Mouse (Mus musculus) spleen, embryonic (tissue): Measurements from ENCODE around the gene B4galnt4.

Experiments
- CTCF ChIA-PET: fragments of 350-600 bp; sonication (Branson Sonifier 250); formaldehyde crosslinking; loops from one replicate; lab custom pipeline; 2022; lab: Charles Lee

The B4galnt4 gene

DNA sequence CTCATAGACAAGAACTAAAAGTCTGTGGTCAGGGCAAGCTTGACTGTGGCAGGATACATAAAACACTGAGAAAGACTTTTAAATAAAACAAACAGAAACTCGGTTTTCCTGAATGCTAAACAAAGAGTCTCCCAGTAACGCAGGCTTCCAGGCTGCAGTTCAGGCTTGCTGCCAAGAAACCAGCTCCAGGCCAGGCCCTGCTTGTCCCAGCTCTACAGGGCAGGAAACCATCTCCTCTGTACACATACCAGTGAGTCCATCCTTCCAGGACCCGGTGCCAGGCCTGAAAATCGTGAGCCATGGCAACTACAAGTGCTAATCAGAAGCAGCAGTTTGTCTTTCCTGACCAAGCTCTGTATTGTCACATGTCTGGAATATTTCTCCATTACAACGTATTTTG, 19.2 kb upstream of the B4galnt4 start:
- CTCF ChIA-PET: no interaction called here

DNA sequence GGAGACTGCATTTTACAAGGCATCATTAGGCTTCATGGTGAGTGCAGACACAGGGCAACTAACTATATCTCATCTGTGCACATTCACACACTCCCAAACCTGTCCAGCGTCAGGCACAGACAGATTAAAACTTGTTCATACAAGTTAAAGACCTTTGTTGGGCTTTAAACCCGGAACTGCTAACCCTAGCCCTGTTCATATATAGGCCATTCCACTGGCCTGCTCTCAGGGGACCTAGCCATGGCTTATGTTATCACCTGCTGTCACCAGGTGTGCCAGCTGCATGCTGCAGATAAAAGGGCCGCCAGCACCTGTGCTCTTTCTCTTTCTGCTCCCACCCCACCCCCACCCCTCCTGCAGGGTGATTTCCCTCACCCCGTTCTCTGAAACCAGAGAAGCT, 18.4 kb upstream of the B4galnt4 start:
- CTCF ChIA-PET: no interaction called here

DNA sequence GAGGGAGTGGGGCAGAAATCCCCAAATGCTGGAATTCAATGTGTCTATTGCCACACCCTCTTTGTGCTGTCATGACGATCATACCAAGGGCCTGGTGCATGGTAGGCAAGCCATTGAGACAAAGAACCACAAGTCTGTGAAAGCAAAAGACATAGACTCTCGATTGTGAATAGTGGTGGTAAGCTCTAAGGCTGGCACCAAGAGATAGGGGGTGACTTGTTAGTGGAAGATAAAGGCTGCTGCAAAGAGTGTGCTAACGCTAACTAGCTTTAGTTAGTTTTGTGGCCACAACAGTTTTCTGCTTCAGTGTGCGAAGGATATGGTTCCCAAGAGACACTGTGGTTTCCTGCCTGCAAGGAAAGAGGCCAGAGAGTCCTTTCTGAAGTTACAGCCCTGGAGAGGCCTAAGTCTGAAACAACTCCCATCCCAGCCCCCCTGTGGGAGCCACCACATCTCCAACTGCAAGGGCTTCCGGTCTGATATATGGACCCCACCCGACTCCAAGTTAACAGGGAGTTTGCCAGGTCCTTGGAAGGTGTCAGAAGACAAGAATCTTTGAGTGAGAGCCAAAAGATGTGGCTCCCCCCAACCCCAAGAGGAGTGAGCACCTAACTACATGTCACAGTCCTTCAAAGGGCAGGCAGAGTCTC, 13.8 kb upstream of the B4galnt4 start:
- CTCF ChIA-PET: interaction anchor here (1.9 to 3.5 kb wide), 3 partner anchors 138 to 200 kb away, joined by 8 to 21 read pairs (median 8); partner anchors contain the start of gene Odf3

DNA sequence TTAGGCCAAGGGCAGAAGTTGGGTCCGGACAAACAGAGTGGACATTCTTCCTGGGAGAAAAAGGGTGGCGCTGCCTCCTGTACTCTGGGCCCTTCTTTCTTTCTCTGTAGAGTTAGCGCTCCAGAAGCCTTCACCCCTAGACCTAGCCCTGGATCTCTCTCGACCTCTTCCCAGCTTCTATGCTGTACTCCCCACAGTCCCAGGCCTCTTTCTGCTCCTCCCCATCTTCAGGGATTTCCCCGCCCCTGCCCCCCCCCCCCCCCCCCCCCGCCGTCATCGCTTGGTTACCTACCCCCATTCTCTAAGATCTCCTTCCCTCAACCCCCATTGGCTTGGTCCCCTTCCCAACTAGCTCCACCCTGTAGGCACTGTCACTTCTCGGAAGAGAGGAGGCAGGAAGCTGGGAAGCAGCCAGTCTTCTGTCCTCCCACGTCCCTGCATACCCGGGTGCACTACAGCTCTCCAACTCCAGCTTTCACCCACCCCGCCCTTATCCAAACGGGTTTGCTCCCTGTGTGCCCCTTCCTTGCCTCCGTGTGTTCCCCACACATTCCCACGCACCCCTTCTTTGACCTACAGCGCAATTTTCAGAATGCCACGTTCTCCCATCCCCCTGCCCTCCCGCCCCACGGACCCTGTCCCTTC, 13.2 kb upstream of the B4galnt4 start:
- CTCF ChIA-PET: interaction anchor here (0.5 to 3.5 kb wide), 4 partner anchors 50 to 200 kb away, joined by 8 to 21 read pairs (median 10); partner anchors contain the start of gene Odf3

DNA sequence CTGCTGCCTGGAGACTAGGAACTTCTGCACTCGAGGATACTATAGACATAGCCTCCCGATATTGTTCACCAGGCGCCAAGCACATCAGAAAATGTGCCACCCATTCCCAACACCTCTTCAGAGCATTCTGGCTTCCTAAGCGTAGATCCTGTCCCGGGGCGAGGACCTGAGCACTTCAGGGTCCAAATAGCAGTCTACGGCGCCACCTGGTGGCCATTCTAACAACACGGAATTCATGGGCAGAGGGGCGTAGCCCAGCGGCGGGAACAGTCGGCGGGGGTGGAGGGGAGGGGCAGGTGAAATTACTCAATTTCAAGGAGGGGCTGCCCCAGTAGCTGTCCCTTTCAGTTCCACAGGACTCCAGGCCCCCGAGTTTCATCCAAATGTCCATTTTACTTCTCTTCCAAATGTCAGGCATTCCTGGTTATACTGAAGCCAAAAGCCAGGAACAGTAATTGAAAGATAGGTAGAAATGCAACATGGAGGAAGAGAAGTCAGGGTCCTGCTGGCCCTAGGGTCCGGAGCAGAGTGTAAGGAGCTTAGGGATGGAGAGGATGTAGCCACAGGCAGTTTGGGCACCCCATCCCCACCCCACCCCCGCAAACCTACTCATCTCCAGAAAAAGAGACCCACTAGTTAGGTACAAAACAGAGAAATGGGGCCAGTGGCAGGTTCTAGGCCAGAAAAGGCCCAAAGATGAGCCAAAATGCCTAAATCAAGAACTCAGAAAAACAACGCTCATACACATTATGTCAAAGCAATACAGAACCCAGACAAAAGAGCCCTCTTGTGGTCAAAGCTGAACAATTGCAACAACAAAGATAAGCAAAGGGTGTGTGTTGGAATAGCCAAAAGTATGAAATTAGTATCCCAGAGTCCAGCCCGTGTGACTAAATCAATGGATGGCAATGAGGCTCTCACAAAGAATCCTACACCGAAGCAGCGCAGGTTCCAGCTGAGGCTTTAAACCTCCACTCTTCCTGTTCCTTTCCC, 12.4 kb upstream of the B4galnt4 start:
- CTCF ChIA-PET: interaction anchor here (0.5 to 3.5 kb wide), 9 partner anchors 10 to 313 kb away, joined by 3 to 21 read pairs (median 5); partner anchors contain the start of genes Ifitm1 and Odf3

DNA sequence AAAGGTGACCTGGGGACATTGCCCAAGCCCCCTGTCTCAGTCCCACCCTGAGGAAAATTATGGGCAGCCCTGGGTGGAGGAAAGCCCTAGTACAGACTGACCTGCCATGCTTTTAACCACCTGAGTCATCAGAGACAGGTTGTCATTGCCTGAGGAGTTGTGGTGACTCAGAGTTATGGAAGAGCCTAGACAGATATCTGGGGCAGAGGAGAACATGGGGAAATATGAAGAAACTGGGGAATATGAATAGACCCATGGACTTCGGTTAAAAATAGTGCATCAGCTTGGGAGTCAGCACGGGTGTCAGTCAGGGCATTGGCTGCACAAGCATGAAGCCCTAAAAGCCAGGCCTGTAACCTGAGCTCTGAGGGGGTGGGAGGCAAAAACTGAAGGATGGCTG, 11.6 kb upstream of the B4galnt4 start:
- CTCF ChIA-PET: interaction anchor here (0.7 to 3.5 kb wide), 6 partner anchors 11 to 313 kb away, joined by 3 to 21 read pairs (median 5); partner anchors contain the start of genes Ifitm1 and Odf3

DNA sequence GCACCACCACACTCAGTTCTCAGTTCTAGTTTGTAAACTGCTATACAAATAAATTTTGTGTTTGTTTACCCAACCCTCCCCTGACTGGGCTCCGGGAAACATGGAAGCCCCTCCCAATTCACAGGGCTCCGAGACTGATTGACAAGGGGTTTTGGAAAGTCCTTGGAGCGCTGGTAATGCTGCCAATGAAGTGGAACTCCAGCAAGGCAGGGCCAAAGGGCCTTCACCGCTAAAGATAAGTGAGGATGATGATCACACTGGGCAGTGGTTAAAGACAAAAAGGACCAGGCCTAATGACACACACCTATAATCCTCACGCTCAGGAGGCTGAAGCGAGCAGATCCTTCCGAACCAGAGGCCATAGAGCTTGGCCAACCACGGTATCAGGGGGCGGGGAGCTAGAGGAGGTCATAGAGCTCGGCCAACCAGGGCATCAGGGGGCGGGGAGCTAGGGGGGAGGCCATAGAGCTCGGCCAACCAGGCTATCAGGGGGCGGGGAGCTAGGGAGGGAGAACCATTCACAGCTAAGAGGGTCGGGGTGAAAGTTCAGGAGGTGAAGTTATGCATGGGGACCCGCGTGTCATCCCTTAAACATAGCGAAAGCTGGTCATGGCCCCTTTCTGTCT, 9.7 kb upstream of the B4galnt4 start:
- CTCF ChIA-PET: interaction anchor here (0.7 kb wide), 2 partner anchors 18 to 287 kb away, joined by 4 to 6 read pairs; partner anchors contain the start of gene Eps8l2

DNA sequence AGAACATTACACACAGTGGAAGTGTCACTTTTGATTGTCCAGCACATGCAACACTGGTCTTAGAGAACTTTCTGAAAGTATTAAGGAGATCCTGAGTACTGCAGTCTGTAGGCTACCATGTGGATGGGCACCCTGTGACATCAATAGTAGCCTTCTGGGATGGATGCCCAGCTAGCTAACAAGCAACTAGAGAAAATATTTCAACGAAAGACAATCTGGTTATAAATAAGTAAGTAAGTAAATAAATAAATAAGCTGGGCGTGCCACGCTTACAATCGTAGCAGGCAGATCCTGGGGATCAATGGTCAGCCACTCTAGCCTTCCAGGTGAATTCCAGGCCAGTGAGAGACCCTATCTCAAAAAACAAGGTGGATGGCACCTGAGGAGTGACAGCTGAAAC, 8.9 kb upstream of the B4galnt4 start:
- CTCF ChIA-PET: interaction anchor here (0.7 to 1.8 kb wide), 3 partner anchors 18 to 149 kb away, joined by 3 to 5 read pairs (median 4); no protein-coding TSS in a partner anchor

DNA sequence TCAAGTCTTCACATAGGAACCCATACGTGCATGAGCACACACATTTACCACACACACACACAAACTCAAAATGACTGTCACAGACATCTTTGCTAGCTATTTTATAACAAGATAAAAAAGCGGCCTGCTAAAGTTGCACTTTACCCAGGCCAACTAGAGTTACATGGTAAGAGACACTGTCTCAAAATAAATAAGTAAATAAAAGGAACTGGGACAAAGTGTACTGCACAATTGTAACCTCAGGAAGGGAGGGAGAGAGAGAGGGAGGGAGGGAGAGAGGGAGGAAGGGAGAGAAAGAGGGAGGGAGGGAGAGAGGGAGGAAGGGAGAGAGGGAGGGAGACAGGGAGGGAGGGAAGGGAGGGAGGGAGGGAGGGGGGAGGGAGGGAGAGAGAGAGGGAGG, 8.5 kb upstream of the B4galnt4 start:
- CTCF ChIA-PET: interaction anchor here (0.9 to 1.8 kb wide), 2 partner anchors 143 to 149 kb away, joined by 3 to 5 read pairs; no protein-coding TSS in a partner anchor

DNA sequence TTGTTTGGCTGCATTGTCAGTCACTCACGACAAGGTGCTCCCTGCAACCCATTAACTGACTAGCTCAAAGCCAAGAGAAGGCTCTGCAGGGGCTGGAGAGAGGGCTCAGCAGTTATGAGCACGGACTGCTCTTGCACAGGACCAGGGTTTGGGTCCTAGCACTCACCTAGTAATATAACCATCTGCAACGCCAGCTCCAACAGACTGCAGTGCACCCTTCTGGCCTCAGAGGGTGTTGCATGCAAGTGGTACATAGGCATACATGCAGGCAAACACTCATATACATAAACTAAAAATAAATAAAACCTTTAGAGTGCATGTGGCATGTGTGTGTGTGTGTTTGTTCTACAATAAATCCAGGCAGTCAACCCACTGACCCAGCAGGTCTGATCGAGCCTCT, 5.1 kb upstream of the B4galnt4 start:
- CTCF ChIA-PET: no interaction called here

DNA sequence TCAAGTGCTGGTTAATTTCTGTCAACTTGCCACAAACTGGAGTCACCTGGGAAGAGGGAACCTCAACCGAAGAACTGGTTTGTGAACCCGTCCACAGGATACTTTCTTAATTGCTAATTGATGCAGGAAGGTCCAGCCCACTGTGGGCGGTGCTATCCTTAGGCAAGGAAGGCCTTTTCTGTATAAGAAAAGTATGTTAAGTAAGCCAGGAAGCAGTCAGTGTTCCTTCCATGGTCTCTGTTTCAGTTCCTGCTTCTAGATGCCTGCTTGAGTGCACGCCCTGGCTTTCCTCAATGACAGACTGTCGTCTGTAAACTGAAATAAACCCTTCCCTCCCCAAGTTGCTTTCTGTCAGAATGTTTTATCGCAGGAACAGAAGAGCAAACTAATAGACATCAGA, 3.9 kb upstream of the B4galnt4 start:
- CTCF ChIA-PET: no interaction called here

DNA sequence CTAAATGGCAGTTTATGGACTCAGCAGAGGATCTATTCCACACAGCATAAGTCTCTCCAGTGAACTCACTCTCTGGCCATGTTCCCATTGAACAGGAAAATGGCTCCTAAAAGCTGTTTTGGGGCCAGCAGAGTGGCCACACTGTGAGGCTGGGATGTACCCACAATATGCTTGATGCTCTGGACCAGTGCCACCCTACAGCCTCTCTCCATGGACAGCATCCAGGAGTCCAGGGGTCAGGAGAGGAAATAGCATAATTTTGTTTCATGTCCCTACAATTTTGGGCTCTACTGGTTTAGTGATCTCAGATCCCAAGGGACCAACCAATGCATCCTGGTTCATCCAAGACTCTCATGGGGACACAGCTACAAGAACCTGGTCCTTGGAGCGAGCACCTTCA, 3.4 kb upstream of the B4galnt4 start:
- CTCF ChIA-PET: no interaction called here

DNA sequence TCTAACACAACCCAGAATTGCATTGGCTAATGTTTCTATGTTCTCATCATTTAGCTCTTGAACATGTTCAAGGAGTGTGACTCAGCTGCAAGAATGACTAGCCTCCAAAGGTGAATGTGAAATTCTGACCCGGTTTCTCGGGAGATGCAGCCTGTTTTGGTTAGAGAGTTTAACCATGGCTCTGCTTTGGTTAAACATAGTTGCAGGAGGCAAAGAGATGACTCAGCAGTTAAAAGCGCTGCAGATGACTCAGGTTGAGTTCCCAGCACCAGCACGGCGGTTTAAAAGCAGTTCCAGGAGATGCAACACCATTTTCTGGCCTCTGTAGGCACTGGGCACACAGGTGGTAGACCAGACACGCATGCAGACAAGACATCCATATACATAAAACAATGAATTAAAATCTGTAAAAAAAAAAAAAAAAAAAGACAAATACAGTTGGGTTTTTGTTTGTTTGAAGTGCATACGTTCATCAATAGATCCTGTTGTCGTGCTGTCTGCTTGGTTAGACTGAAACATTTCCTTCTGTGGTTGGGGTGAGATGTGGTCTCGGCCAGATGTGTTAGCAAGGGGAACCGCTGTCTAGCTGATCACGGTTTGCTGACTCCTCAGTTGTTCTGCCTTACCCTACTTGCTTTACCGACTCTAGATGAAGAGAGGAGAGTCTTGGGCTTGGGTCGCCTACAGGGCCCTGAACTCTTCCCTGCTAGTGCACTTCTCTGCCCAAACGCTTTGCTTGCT, 2.1 kb upstream of the B4galnt4 start:
- CTCF ChIA-PET: interaction anchor here (0.7 kb wide), 1 partner anchor 160 kb away, joined by 15 read pairs; no protein-coding TSS in a partner anchor

DNA sequence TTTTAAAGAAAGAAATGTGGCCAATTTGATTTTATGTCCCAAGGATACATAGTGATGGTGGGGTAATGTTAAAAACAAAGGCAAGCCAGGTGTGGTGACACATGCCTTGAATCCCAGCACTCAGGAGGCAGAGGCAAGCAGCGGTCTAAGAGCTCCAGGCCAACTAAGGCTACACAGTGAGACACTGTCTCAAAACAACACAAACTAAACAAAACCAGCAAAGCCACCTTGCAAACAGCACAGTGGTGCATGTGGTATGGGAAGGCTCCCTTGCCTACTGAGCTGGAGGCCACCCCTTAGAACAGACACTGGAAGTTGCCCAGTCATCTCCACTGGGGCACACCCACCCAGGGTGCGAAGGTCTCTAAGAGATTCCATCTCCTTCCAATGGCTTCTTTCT, 975 bp upstream of the B4galnt4 start:
- CTCF ChIA-PET: interaction anchor here (0.7 kb wide), 1 partner anchor 26 kb away, joined by 3 read pairs; no protein-coding TSS in a partner anchor

DNA sequence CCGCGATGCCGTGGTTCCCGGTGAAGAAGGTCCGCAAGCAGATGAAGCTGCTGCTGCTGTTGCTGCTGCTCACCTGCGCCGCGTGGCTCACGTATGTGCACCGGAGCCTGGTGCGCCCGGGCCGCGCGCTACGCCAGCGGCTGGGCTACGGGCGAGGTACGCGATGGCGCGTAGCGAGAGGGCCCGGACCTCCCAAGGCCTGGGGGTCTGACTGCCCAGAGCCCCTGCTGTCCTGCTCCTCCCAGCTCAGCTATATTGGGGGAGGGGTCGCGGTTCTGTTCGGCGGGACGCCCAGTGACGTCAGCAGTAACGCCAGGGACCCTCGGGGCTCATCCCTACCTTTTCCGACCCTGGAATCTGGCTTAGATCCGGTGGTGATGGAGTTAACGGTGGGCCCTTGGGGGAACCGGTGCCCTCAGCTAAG, 377 bp downstream of the B4galnt4 start:
- CTCF ChIA-PET: no interaction called here

DNA sequence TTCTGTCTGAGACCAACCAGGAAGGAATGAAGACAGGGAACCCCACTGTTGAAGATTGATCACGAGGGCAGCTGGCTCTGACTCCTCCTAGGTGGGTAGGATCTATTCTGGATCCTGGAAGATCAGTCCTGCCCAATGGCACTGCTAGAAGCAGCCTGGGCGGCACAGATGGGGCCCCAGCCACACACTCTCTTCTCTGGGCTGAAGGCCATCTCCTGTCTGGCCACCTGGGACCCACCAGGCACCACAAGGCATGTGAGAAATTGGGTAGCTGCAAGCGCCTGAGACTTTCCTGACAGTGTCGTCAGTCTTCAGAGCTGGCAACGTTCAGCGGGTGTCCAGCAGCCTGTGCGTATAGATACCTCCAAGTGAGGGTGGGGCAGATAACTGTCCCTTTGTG, 1.6 kb downstream of the B4galnt4 start:
- CTCF ChIA-PET: no interaction called here

DNA sequence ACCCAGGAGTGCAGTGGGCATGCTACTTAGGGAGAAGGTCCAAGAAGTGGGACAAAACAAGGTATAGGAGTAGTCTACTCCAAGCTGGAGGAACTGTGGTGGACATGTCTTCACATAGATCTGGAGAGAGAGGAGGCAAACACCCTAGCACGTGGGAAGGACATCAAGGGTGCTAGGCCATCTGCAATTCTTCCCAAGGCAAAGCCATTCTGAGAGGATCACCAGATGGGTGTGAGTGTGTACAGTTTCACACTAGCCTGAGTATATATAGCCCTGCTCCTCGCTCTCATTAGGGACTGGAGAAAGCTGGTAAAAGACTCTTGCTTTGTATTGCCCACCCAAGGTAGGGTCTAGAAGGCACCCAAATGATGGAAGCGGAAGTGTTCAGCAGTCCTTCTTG, 2.4 kb downstream of the B4galnt4 start:
- CTCF ChIA-PET: no interaction called here

DNA sequence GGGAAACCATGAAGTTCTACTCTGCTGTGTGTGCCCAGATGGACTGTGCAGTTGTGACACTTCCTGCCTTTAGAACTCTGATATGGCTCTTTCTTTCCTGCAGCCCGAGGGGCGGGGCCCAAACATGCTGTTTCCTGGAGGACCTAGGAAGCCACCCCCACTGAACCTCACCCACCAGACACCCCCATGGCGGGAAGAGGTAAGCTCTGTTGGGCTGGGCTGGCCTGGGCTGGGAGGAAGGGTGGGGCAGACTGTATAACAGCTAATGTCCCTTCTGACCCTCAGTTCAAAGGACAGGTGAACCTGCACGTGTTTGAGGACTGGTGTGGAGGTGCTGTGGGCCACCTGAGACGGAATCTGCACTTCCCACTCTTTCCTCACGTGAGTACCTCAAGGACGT, 3.3 kb downstream of the B4galnt4 start:
- CTCF ChIA-PET: interaction anchor here (0.6 kb wide), 1 partner anchor 239 kb away, joined by 6 read pairs; no protein-coding TSS in a partner anchor

DNA sequence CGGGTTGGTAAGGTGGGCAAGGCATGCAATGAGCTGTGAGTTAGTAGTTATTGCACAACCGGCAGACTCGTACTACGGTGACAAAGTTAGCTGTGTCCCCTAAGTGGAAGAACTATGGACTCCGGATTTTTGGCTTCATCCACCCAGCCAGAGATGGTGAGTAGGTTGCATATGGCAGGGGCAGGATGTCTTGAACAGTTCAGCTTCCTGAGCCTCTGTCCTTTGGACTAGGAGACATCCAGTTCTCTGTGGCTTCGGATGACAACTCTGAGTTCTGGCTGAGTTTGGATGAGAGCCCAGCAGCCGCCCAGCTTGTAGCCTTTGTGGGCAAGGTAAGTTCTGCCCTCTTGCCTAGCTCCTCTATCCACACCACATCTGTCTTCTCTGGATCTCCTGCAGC, 3.7 kb downstream of the B4galnt4 start:
- CTCF ChIA-PET: interaction anchor here (0.6 kb wide), 2 partner anchors 239 to 458 kb away, joined by 4 to 6 read pairs; no protein-coding TSS in a partner anchor

DNA sequence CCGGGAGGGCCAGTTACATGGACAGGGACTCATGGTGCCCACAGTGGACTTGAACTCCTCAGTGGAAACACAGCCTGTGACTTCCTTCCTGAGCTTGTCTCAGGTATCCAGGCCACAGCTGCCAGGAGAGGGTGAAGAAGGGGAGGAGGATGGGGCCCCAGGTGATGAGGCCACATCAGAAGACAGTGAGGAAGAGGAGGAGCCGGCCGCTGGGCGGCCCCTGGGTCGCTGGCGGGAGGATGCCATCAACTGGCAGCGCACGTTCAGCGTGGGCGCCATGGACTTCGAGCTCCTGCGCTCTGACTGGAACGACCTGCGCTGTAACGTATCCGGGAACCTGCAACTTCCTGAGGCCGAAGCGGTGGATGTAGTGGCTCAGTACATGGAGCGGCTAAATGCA, 7.4 kb downstream of the B4galnt4 start:
- CTCF ChIA-PET: no interaction called here
